Mouse (Mus musculus) heart, embryonic 14.5 days (tissue): ENCODE measurements around the gene Reck. TPM values are rescaled to one million over a fixed set of nuclear protein-coding genes. Genes with fewer than 3 reads are reported as not detected.
A peak's percentile ranks its signal among the peaks of the same experiment; 100 is the strongest.

Source experiments
- ATAC-seq: fragments of 200-750 bp; cut with Nextera tagmentation; 2 replicates; pipeline ENCODE4 v1.8.0; 2017; ENCODE audit warnings: low read depth, moderate TSS enrichment; ENCODE audit not compliant: insufficient number of reproducible peaks, insufficient read depth, low FRiP score
- H3K27ac ChIP-seq, 2 experiments: fragments of 200-500 bp in 1 of 2; fragments of 300-500 bp in 1 of 2; sonication (generic) in 1 of 2; replicated peaks in 1 of 2; 2 replicates each; pipeline ENCODE4 v1.5.1; 2012 to 2014; ENCODE audit warnings: low read depth in 2 of 2, low read length in 2 of 2, control low read depth in 1 of 2, mild to moderate bottlenecking in 1 of 2, mixed read lengths in 1 of 2; ENCODE audit not compliant: control insufficient read depth in 1 of 2, insufficient read depth in 1 of 2
- H3K27me3 ChIP-seq: fragments of 300-500 bp; sonication (generic); 2 replicates; pipeline ENCODE4 v1.6.1; 2014; ENCODE audit warnings: mild to moderate bottlenecking, low read length, control low read depth; ENCODE audit not compliant: control insufficient read depth, insufficient read depth
- H3K36me3 ChIP-seq: fragments of 300-500 bp; sonication (generic); 2 replicates; pipeline ENCODE4 v1.6.1; 2014; ENCODE audit warnings: mild to moderate bottlenecking, control low read depth, low read length, mixed read lengths; ENCODE audit not compliant: control insufficient read depth, insufficient read depth
- H3K4me1 ChIP-seq, 2 experiments: fragments of 200-500 bp in 1 of 2; fragments of 300-500 bp in 1 of 2; sonication (generic) in 1 of 2; 2 replicates each; pipeline ENCODE4 v1.6.1; 2012 to 2014; ENCODE audit warnings: low read length in 2 of 2, control low read depth in 1 of 2, mixed read lengths in 1 of 2; ENCODE audit not compliant: control insufficient read depth in 2 of 2, insufficient read depth in 2 of 2
- H3K4me2 ChIP-seq: fragments of 300-500 bp; sonication (generic); 2 replicates; pipeline ENCODE4 v1.6.1; 2014; ENCODE audit warnings: mild to moderate bottlenecking, low read length
- H3K4me3 ChIP-seq, 2 experiments: fragments of 200-500 bp in 1 of 2; fragments of 300-500 bp in 1 of 2; sonication (generic) in 1 of 2; 2 replicates each; pipeline ENCODE4 v1.5.1; 2012 to 2014; ENCODE audit warnings: low read length in 2 of 2, mild to moderate bottlenecking in 2 of 2, control low read depth in 1 of 2, low read depth in 1 of 2, moderate library complexity in 1 of 2; ENCODE audit not compliant: control insufficient read depth in 1 of 2, insufficient read depth in 1 of 2
- H3K9ac ChIP-seq: fragments of 300-500 bp; sonication (generic); 2 replicates; pipeline ENCODE4 v1.6.1; 2014; ENCODE audit warnings: mild to moderate bottlenecking, low read length
- H3K9me3 ChIP-seq: fragments of 300-500 bp; sonication (generic); 2 replicates; pipeline ENCODE4 v1.6.1; 2016; ENCODE audit warnings: low read length, control low read depth; ENCODE audit not compliant: control insufficient read depth
- WGBS: fragments of 180-500 bp; shearing (Covaris S2); extraction: QIAGEN DNeasy Blood & Tissue Kit; methylation state at CpG from one replicate; pipeline ENCODE4 v1.1.7; 2014; 5-methylcytosine and 5-hydroxymethylcytosine counted together
- polyA plus RNA-seq: library from polyadenylated mRNA; unstranded; fragments of >200 nt; fragmentation: Nextera tagmentation; extraction: Ambion mirVana; gene quantifications from 2 replicates; pipeline ENCODE4 v1.2.1, GENCODE M21; 2014

The Reck gene
- polyA plus RNA-seq = 10.1 and 11.6 TPM in 2 replicates

- H3K4me1 ChIP-seq = peaks cover 8 to 25% of the 10 kb centered on the region in 2 experiments
- WGBS = under 1% methylated on average over 57 of the region's 73 CpGs
Observed at GRCm38 (mm10) chr4:43875160-43875918, at the start of gene Reck. Gene Reck (plus strand): TSS chr4:43875530.

DNA sequence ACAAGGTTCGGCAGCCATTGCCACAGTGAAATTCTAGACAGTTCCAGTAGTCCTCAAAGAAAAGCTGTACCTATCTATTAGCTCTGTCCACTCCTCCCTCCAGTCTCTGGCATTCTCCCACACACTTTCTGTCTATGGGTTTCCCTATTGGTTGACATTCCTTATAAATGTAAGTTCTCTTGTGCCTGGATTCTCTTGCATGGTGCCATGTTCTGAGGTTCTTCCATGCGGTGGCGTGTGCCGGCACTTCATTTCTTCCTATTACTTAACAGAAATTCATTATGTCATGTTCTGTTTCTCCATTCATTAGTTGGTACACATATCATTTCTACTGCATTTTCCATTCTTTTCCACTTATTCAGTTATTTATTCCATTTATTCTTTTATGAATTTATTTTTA, 46.5 kb upstream of the Reck start:
- Histone ChIP-seq H3K4me2 (no peak overlapping the region), H3K4me1 (no peaks in the 10 kb centered on the region), H3K9ac (no peak overlapping the region), H3K9me3 (no peaks in the 10 kb centered on the region), H3K36me3 (no peaks in the 10 kb centered on the region), H3K27me3 (no peaks in the 10 kb centered on the region), H3K4me3 (no peak overlapping the region), H3K27ac (no peak overlapping the region)
- 87% methylated on average over 4 of the region's 4 CpGs for WGBS
- ATAC-seq = no peak

More at GRCm38 (mm10) chr4:43875160-43875918, at the start of gene Reck:
- H3K27ac ChIP-seq = peak within 1 kb of the TSS; percentile 18 to 59; a peak in 2 of 4 replicates
- peak within 1 kb of the TSS; percentile 93 for H3K4me2 ChIP-seq
- H3K9me3 ChIP-seq = no peaks in the 10 kb centered on the region
- no peaks in the 10 kb centered on the region for H3K36me3 ChIP-seq
- no peaks in the 10 kb centered on the region for H3K27me3 ChIP-seq
- peak; percentile 89 for ATAC-seq
- peak within 1 kb of the TSS; percentile 88 to 93 for H3K4me3 ChIP-seq
- H3K9ac ChIP-seq = peak within 1 kb of the TSS; percentile 84

GRCm38 (mm10) chr4:43832031-43832430, 43.3 kb upstream of the Reck start:
- H3K4me1 ChIP-seq = no peaks in the 10 kb centered on the region
- no peak for ATAC-seq
- no peak overlapping the region for H3K4me2 ChIP-seq
- no peak overlapping the region for H3K4me3 ChIP-seq
- H3K9ac ChIP-seq = no peak overlapping the region
- no peaks in the 10 kb centered on the region for H3K27me3 ChIP-seq
- H3K9me3 ChIP-seq = no peaks in the 10 kb centered on the region
- 64% methylated on average over 5 of the region's 5 CpGs for WGBS
- no peaks in the 10 kb centered on the region for H3K36me3 ChIP-seq
- no peak overlapping the region for H3K27ac ChIP-seq

- no peak overlapping the region for H3K4me2 ChIP-seq
- H3K27me3 ChIP-seq = no peaks in the 10 kb centered on the region
- H3K4me3 ChIP-seq = no peak overlapping the region
- H3K27ac ChIP-seq = no peak overlapping the region
- WGBS = 71% methylated on average over 5 of the region's 5 CpGs
- no peaks in the 10 kb centered on the region for H3K36me3 ChIP-seq
- no peaks in the 10 kb centered on the region for H3K9me3 ChIP-seq
- no peak for ATAC-seq
- H3K9ac ChIP-seq = no peak overlapping the region
- H3K4me1 ChIP-seq = peaks cover 0 to 4% of the 10 kb centered on the region in 2 experiments; a peak in 1 of 4 replicates
Observed at GRCm38 (mm10) chr4:43833752-43834151, 41.6 kb upstream of the Reck start.

DNA sequence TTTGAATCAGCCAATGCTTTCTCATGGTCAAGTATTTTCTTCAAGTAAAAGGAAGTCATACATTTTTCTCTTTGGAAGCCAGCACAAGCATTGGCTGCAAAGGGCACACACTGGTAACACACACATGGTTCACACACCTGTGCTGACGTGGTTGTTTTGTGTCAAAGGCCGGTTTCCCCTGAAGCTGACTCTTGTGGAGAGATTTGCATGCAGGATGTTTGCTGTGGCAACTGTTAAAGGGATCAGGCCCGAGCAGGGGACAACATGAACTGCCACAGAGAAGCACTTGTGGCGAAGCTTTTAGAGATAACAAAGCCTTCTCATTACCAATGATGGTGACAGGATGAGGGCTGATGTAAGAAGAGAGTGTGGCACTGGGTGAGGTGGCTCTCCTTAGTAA, 40.6 kb upstream of the Reck start:
- Histone ChIP-seq H3K27ac (no peak overlapping the region), H3K4me3 (no peak overlapping the region), H3K9ac (no peak overlapping the region), H3K9me3 (no peaks in the 10 kb centered on the region), H3K27me3 (no peaks in the 10 kb centered on the region), H3K4me2 (no peak overlapping the region), H3K36me3 (no peaks in the 10 kb centered on the region), H3K4me1 (peaks cover 0 to 4% of the 10 kb centered on the region in 2 experiments; a peak in 1 of 4 replicates)
- no peak for ATAC-seq
- WGBS = 31% methylated on average over 4 of the region's 4 CpGs

GRCm38 (mm10) chr4:43838326-43838725, 37.0 kb upstream of the Reck start:
- H3K36me3 ChIP-seq = no peaks in the 10 kb centered on the region
- H3K9me3 ChIP-seq = peaks cover 5% of the 10 kb centered on the region; the same call in 1 of the 2 replicates
- H3K27ac ChIP-seq = no peak overlapping the region
- H3K4me2 ChIP-seq = no peak overlapping the region
- WGBS = 76% methylated on average over 3 of the region's 3 CpGs
- no peak overlapping the region for H3K4me3 ChIP-seq
- H3K9ac ChIP-seq = no peak overlapping the region
- H3K4me1 ChIP-seq = peaks cover 0 to 4% of the 10 kb centered on the region in 2 experiments; a peak in 1 of 4 replicates
- no peak for ATAC-seq
- H3K27me3 ChIP-seq = no peaks in the 10 kb centered on the region

- 74% methylated on average over 1 of the region's 1 CpGs for WGBS
- no peak within 1 kb of the TSS for H3K4me3 ChIP-seq
- H3K36me3 ChIP-seq = no peaks in the 10 kb centered on the region
- no peak within 1 kb of the TSS for H3K27ac ChIP-seq
- H3K27me3 ChIP-seq = no peaks in the 10 kb centered on the region
- ATAC-seq = no peak
- no peak within 1 kb of the TSS for H3K4me2 ChIP-seq
- peaks cover 0 to 4% of the 10 kb centered on the region in 2 experiments; a peak in 1 of 4 replicates for H3K4me1 ChIP-seq
- H3K9ac ChIP-seq = no peak within 1 kb of the TSS
- peaks cover 8% of the 10 kb centered on the region; the same call in 1 of the 2 replicates for H3K9me3 ChIP-seq
Observed at GRCm38 (mm10) chr4:43840101-43840500, 35.2 kb upstream of the Reck start, which contains the start of gene Olfr157. Gene Olfr157 (minus strand): TSS chr4:43840201.
